Mouse (Mus musculus): ENCODE data around the gene Rpl26.

The Rpl26 gene

DNA sequence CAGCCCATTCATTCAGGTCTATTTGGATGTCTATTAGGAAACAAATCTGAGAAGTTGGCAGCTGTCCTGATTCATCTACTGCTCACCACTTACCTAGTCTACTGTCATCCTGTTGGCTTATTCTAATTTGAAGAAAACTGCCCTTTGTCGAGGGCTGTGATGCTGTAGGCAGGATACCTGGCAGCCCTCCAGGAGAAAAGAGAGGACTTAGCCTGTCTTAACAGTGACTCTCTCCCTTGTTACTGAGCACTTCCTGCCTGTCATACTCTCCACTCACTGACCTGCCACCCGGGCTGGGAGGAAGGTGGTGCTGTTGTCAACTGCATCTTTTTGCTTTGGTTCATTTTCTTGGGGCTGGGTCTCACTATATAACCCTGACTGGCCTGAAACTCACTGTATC lies 10.8 kb upstream of the Rpl26 start:
- no peak for DNase-seq (ENCODE audit: low spot score)

DNA sequence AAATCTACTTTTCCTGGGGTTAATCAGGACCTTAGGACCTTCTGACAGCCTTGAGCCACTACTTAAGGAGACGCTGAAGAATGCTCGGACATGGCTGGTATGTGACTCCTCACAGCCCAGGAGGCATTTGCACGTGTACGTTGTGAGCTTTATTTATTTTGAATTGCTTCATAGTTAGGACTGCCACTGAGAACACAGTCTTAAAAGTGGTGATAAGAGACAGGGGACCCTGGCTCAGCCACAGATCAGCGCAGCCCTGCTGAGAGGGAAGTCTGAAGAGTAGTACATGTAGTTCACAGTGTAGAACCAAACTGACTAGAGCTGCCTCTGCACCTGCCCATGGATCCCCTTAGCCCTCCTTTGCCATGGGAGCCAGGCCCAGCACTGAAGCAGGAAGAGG lies 9.6 kb upstream of the Rpl26 start:
- no peak for DNase-seq (ENCODE audit: low spot score)

DNA sequence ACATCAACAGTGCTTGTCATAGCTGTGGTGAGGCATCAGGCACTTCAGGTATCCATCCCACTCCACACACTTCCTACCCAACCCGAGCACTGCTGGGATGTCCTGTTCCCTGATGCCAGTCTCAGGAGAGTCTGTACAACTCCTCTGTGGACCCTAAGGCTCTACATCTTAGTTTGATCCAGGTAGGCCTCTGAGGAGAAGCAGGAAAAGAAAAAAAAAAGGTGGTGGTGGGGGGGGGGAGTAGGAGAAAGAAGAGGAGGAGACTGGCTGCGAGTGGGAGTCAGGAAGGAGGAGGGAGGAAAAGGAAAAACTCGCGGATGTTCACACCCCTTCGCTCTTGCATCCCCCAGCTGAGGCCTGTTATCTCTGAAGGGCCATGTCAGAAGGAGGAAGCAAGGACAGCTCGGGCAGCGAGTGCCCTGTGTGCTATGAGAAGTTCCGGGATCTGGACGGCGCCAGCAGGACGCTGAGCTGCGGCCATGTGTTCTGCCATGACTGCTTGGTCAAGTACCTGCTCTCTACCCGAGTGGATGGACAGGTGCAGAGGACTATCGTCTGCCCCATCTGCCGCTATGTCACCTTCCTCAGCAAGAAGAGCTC lies 9.1 kb upstream of the Rpl26 start:
- DNase-seq (ENCODE audit: low spot score), result no peak

DNA sequence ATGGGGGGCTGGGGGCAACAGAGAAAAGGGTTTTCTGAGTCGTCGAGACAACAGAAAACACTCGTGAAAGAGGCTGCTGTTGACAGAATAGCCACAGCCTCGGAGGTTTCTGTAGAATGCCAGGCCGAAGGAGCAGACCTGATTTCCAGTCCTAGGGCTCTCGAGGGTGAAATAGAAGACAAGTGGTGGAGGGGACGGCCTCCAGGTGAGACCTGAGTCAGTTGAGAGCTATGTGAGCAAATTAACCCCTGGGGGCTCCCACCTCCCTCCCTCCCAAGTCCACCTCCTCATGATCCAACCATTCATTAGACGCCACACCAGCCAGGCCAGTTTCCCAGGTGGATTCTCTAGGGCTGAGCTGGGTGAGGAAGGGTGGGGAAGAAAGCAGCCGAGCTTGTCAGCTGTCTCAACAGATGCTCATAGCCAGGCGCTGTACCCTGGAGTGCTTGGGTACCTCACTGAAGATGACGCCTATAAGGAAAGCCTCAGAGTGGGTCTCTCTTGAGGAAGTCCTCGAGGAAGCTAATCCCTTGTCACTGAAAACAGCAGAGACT lies 7.4 kb upstream of the Rpl26 start:
- no peak for DNase-seq (ENCODE audit: low spot score)

DNA sequence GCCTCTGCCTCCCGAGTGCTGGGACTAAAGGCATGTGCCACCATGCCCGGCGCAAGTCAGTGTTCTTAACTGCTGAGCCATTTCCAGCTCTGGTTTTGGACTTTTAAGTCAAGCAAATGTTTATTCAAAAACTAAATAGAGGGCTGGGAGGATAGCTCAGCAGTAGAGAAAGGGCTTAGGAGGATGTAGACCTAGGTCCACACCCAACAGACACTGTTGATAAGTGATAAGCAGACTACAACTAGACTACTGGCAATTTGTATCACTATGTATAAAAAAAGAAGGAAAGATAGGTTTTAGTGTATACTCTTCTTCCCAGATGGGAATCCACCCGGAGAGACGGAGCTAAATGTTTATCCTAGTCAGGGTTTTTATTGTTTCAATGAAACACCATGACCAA lies 5.1 kb upstream of the Rpl26 start:
- DNase-seq (ENCODE audit: low spot score), result no peak

DNA sequence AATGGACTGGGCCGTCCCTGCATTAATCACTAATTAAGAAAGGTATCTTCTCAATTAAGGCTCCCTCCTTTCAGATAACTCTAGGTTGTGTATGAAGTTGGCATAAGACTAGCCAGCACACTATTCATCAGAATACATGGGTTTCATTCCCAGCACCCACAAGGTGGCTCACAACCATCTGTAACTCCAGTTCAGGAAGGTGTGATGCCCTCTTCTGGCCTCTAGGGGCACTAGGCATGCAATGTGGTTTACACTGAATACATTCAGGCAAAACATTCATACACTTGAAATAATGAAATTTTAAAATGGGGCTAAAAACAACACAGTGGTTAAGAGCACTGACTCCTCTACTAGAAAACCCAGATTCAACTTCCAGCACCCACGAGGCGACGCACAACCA lies 4.3 kb upstream of the Rpl26 start:
- peak; percentile 24 for DNase-seq (ENCODE audit: low spot score)

DNA sequence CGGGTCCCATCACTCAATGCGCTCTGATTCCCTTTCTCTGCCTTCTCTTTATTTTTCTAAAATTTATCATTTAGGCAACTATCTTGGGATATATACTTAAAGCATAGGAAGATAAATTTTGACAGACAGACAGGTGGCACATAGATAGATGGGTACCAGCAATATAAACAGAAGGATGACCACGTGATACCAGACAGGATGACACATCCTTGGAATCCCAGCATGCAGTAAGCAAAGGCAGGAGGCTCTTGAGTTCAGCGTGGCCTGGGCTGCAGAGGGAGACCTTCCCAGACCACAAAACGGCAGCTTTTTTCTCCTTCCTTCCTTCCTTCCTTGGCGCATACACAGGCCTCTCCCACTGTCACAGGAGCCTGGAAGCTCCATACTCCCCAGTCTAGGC lies 3.5 kb upstream of the Rpl26 start:
- DNase-seq (ENCODE audit: low spot score), result no peak

DNA sequence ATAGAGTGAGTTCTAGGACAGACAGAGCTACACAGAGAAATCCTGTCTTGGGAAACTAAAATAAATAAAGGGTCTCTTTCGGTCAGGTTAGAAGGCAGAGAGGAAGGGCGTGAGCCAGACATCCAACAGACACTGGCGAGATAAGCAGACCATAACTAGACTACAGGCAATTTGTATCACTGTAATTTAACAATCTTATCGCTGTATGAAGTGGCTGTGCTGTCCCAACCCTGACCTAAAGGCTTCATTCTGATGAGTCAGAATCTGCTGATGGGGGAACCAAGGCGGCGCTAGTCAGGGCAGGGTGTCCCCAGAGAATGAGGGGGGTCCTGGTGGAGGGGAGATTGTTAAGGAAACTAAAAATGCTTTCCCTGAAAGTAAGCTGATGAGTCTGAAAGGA lies 2.6 kb upstream of the Rpl26 start:
- no peak for DNase-seq (ENCODE audit: low spot score)

DNA sequence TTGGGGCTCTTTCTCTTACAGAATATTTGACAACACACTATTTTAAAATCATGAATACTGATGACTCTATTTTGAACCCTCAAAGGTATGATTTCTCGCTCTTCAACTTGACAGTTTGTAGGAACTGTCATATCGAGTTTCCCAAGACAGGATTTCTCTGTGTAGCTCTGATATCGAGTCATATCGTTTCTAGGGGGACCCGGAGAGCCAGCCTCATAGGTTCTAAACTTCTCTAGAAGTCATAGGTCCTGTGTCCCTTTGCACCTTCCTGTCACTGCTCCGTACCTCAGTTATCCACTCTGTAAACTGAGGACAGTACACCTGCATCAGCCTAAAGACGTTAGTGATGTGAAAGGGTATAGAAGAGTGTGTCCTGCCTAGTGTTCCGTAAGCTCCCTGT lies 1.6 kb upstream of the Rpl26 start:
- DNase-seq (ENCODE audit: low spot score), result no peak

DNA sequence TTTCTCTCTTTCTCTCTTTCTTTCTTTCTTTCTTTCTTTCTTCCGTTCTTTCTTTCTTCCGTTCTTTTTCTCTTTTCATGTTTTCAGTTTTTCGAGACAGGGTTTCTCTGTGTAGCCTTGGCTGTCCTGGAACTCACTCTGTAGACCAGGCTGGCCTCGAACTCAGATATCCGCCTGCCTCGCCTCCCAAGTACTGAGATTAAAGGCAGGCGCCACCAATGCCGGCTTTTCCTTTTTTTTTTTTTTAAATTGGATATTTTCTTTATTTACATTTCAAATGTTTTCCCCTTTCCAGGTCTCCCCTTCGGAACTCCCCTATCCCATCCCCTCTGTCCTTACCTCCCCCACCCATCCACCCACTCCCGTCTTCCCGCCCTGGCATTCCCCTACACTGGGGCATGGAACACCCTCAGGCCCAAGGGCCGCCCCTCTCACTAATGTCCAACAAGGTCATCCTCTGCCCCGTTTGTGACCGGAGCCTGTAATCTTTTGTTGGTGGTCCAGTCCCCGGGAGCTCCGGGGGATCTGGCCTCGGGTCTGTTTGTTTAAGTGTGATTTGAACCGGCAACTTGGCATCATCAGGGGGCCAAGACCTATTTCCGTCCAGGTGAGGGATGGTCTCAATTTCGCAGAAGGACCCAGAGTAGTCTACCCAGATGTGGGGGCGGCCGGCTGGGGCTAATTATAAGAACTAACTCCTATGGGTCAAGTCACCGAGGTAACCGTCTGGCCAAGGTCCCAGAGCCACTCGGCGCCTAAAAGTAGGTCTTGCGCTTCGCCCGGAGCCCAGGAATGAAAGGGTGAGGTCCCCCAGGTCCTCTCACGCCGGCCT lies 648 bp upstream of the Rpl26 start:
- no peak for DNase-seq (ENCODE audit: low spot score)

DNA sequence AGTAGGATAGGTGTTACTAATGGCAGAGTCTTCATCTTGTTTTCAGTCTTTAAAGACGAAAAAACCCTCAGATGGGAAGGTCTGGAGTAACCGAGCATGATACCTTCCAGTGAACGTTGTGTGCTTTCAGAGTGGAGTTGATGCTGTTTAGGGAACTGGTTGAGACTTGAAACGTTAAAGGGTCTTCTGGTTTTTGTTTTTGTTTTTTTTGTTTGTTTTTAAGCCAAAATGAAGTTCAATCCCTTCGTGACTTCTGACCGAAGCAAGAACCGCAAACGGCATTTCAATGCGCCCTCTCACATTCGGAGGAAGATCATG lies 623 bp downstream of the Rpl26 start:
- no peak for DNase-seq (ENCODE audit: low spot score)

DNA sequence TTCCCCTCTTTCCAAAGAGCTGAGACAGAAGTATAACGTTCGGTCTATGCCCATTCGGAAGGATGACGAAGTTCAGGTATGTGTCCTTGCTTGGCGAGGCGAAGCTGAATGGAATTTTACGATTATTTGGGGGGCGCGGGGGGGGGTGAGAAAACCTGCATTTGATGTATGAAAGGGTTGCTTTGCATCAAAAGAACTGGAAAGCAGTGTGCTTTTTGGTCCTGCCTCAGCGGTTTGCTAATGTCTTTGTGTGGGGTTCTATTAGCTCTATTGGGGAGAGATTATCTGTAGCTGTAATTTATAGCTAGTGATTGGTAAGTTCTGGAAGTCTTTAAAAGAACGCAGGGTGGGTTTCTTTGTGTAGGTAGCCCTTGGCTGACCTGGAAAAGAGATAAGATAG lies 984 bp downstream of the Rpl26 start:
- DNase-seq (ENCODE audit: low spot score), result no peak

DNA sequence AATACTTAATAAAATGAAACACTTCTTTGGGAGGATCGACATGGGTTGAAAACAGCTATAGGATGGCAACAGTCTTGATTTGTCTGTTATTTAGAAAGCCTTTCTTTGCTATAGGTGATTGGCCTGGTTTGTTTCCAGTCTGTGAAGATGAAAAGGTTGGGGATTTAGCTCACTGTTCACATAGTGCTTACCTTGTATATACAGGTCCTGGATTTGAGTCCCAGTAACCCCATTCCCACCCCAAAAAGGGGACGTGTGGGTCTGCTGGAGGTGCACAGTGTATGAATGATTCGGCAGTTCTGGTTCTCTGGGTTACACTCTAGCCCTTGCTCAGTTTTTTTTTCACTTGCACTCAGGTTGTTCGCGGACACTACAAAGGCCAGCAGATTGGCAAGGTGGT lies 1.4 kb downstream of the Rpl26 start:
- DNase-seq (ENCODE audit: low spot score), result no peak

DNA sequence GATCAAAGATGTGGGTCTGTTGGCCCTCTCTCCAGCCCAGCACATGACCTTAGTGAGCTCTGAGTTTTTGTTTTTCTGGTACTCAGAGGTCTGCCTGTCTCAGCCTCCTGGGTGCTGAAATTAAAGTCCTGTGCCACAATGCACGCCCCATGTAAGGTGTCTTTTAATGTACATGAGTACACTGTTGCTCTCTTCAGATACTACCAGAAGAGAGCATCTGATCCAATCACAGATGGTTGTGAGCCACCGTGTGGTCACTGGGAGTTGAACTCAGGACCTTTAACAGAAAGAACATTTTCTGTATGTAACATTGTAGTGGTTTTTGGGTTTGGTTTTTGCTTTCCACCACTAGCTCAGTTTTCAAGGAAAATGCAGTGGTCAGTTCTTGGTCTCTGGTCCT lies 2.4 kb downstream of the Rpl26 start:
- no peak for DNase-seq (ENCODE audit: low spot score)

DNA sequence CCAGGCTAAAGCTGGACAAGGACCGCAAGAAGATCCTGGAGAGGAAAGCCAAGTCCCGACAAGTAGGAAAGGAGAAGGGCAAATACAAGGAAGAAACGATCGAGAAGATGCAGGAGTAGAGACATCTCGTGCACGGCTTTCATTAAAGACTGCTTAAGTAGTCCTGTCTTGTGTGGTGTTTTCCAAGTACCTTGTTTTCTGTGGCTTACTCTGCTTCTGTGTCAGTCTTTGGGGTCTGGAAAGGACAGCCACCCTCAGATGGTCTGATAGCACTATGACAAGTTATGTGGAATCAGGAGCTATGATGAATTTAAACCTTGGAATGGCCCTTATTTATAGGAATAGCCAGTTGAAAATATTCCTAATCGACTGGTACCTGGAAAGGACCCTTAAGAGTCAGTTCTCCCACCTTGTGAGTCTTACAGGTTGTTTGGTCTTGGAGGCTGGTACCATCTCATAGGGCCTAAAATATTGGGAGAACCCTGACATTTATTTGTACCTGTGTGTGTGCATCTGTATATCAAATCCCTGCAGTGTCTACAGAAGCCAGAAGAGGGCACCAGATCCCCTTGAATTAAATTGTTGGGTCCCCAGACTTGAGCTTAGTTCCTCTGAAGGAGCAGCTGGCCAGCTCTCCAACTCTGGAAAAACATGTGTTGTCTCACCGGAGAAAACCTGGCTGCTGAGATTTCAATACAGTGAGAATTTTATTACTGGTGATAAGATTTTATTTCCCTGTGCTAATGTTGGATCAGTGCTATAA lies 3.2 kb downstream of the Rpl26 start:
- peak; percentile 77 for DNase-seq (ENCODE audit: low spot score)

DNA sequence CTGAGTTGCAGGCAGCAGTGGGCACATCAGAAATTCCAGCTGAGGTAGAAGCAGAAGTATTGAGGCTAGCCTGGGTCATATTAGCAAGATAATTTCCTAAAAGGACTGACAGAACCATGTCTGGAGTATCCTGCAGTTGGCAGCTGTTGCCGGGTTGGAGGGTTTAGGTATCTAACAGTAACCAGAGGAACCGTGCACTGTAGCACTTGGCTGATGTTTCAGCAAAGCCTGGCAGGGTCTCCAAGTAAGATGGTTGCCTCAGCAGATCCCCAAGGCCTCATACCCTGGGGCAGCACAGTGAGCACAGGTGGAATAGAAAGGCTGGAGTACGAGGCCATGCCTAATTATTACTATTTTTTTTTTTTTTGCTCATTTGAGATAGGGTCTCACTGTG lies 3.8 kb downstream of the Rpl26 start:
- no peak for DNase-seq (ENCODE audit: low spot score)

DNA sequence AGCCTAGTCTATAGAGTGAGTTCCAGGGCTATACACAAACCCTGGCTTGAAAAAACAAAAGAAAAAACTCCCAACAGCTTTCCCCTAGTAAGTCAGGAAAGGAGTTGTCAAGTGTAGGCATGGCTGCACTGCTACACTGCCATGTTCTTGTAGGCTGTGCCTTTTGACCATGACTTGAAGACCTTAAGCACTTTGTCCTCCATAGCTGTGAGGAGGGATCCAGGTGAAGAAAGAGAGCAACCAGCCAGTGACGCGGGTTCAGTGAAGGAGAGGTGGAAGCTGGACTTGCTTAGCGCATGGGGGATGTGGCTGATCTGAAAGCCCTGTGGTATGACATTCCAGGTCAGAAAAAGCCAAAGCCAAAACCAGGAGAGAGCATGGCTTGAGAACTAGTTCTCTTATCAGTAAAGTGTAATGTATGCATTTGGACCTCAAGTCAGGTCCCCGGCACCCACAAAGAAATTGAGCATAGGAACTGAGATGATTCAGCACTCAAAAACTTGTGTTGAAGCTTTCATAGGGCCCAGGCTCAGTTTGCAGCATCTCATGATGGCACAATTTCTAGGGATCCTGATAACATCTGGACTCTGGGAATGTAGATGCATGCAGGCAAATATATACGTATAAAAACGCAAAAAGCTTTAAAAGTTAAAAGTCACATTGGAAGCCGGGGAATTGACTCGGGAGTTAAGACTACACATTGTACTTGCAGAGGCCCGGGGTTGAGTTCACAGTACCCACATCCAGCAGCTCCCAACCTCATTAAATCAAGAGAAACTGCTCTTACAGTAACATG lies 4.5 kb downstream of the Rpl26 start:
- DNase-seq (ENCODE audit: low spot score), result no peak

DNA sequence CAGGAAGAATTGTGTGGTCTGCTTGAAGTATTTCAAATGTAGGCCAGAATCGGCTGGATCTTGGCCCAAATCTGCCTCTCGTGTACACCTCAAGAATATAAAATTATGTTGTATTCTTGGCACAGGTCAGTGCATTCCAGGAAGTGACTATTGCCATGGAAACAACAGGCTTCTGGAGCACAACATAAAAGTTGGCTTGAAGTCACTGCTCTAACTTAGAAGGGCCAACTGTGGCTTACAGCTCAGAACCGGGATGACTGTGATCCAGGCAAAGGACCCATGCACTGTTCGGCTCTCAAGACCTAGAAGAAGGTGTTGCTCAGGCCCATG lies 5.0 kb downstream of the Rpl26 start:
- no peak for DNase-seq (ENCODE audit: low spot score)

DNA sequence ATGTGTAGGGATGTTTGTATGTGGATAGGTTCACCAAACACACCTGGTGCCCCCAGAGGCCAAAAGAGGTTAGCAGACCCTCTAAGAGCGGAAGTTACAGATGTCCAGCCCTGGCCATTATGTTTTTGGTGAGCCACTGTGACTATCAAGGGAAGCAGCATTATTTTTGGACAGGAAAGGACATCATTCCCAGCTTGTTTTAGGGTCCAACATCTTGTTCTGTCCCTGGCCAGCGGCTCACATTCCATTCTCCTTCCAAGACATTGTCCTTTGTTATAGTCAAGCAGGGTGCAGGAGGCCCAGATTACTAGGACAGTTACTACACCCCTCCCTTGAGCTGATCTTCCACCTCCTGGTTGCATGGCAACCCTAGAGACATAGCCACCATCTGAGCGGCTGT lies 5.9 kb downstream of the Rpl26 start:
- no peak for DNase-seq (ENCODE audit: low spot score)

DNA sequence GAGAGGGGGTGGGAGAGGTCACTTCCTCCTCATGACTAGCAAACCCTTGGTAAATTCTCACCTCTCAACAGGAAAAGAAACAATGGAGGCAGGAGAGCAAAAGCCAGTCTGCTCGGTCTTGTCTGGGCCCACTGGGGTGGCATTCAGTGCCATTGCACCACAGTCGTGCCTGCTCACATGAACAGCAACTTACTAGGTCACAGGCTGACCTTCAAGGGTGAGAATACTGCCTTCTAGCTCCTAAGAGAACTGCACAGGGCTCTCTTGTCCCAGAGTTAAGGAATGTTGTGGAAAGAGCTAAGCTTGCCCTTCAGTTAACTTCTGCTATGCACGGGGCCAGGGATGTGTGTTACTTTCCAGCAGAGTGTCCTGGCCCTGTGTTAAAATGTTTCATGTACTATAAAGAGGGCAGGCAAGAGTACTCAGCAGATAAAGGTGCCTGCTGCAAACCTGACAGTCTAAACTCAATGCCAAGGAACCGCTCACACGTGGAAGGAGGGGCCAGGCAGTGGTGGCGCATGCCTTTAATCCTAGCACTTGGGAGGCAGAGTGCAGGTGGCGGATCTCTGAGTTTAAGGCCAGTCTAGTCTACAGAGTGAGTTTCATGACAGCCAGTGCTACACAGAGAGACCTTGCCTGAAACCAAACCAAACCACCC lies 7.6 kb downstream of the Rpl26 start:
- DNase-seq (ENCODE audit: low spot score), result no peak

DNA sequence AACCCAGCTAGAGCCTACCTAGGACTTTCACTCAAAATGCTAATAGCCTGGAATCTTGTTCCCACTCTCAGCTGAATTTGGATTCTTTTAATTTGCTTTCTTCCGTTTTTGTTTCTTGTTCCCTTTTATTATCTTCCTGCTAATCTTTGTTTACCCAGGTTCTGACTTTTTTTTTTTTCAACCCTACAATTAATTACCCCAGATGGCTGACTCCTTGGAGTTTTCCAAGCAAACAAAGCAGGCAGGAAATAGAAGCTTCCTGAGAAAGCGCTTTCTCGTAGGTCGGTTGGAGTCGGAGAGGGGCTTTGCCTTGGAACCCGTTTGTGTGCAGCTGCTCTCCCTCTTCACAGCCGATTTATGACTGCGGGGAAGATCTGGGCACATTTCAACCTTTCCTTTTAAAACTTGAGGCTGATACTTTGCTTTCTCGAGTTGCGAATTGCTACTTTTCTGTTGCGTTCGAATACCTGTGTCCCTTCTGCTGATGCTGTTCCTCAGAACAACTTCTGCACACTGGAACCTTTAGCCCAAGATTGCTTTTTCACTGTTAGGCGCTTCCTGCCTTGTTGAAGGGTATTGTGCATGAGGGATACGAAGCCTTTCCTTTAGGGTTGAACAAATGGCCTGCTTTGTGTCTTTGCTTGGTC lies 10.3 kb downstream of the Rpl26 start:
- DNase-seq (ENCODE audit: low spot score), result no peak

Data from urinary bladder, postnatal 14 days (tissue).